Mouse (Mus musculus) adrenal gland, adult (tissue): ENCODE measurements around the gene Grin1.

Experiments
- DNase-seq, 2 experiments: peaks; one replicate each; pipeline ENCODE4 v3.0.0; 2022 to 2023; ENCODE audit warnings: low spot score in 1 of 2; ENCODE audit not compliant: inconsistent age in 2 of 2

The Grin1 gene

GRCm38 (mm10) chr2:25318971-25319773, at the start of gene Grin1:
Grin1 (minus strand) TSS chr2:25319187.
- peak; percentile 57 to 83 for DNase-seq

DNA sequence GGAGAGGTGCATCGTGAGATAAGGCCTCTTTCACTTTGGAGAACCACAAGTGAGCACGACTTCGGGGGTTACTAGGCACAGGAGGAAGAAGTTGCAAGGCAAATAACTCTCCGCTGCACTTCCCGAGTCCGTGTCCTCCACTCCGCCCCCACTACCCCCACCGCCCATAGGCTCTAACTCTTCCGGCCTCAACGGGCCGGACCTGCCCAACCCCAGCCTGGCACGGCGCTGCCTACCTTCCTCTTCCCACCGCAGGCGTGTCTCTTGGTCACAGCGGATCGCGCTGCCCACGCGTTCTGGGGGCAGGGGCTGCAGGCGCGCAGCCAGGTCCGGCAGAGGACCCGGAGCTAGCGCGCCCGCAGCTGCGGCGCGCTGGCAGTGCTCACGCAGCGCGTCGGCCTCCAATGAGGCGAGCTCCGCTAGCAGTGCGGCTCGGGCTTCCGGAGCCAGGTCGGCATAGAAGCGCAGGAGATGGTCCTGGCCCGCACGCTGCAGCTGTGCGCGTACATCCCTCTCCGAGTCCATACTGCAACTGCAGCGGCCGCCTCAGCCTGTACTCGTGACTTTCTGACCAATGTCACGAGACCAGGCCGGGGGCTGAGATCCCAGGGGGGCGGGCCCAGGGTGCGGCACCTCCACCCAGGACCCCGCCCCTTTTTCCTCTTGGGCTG, 46.2 kb upstream of the Grin1 start, which contains the start of gene Uap1l1:
TSS of gene Uap1l1 (minus strand) at position 592 of the 671 bp plus-strand sequence.
- peak; percentile 87 to 91 for DNase-seq

DNA sequence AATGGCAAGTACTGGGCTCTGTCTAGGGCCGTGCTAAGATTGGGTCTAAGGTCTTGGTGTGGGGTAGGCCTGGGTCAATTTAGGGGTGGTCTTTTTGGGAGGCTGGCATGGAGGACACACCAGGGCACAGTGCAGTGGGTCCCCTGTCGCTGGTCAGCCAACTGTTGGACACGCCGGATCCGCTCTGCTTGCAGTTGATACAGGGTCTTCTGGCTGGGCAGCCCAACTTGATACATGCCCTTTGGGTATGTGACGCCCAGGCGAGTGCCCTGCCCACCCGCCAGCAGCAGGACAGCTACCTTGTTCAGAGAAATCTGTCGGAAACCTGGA, 45.7 kb upstream of the Grin1 start:
- peak in 1 of 2 experiments; percentile 28 for DNase-seq

- no peak for DNase-seq
Observed at GRCm38 (mm10) chr2:25364313-25364712, 45.3 kb upstream of the Grin1 start.

DNA sequence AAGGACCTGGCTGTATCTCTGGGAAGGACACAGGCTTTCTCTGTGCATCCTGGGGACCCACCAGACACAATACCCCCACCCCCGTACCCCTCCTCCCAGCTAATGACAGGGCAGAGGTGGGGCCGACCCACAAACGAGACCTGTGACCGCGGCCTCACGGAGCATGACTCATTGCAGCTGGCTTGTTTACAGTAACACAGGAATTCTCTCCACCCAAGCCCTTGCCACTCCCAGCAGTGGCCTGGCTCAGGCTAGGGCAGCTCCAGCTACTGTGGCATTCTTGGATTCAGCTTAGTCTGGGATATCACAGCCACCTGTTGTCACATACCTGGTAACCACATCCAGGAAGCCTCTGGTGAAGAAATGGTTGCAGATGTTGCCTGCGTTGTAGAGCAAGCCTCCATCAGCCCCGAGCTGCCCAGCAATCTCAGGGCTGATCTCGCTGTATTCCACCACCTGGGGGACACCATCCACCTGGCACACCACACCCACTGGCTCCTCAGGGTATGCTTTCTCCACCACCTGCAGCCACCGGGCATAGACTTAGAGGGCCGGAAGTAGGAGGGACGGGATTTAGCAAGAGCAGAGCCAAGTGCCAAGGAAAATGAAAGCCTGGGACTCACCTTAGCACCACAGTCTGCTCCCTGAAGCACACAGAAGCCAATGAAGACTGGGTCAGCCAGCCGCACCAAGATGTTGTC, 44.6 kb upstream of the Grin1 start:
- DNase-seq: peak; percentile 29 to 66

GRCm38 (mm10) chr2:25359848-25360247, 40.9 kb upstream of the Grin1 start:
- DNase-seq: no peak

DNA sequence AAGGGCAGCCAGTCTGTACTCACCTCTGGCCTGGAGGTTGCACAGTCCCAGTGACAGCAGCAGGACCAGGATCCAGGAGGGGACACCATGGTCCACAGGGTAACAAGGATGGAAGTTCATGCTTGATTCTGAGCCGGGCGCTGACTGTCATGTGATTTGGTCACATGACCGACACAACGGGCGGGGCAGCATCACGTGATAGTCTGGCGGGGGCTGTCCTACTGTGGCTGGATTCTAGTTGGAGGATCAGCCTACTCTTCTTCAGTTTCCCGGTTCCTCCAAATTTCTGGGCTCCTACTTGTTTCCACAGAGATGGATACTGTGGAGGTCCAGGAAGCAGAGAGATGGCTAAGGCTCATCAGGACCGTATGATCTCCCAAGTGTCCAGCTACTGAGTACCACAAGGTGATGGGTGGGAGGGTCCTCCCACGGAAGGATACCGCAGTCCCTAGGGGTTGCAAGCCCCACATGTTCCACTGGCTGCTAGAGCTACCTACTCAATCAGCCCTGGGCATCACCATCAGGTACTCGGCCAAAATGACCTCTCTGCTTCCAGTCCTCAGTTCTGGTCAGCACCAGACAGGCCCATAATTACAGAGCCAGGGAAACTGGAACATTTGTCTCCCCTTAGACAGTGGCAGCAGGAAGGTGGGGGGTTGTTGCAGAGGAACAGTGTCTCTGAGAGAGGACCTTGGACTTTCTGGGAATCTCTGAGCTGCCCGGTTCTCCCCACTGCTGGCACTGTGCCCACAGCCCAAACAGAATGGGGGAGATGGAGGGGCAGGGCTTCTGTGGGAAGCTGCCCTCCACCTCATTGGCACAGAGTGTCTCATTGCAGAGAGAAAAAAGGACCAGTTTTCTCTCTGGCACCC, 37.5 kb upstream of the Grin1 start, which contains the start of gene Dpp7:
TSS of gene Dpp7 (minus strand) at position 152 of the 872 bp plus-strand sequence.
- DNase-seq: peak; percentile 76 to 89

DNA sequence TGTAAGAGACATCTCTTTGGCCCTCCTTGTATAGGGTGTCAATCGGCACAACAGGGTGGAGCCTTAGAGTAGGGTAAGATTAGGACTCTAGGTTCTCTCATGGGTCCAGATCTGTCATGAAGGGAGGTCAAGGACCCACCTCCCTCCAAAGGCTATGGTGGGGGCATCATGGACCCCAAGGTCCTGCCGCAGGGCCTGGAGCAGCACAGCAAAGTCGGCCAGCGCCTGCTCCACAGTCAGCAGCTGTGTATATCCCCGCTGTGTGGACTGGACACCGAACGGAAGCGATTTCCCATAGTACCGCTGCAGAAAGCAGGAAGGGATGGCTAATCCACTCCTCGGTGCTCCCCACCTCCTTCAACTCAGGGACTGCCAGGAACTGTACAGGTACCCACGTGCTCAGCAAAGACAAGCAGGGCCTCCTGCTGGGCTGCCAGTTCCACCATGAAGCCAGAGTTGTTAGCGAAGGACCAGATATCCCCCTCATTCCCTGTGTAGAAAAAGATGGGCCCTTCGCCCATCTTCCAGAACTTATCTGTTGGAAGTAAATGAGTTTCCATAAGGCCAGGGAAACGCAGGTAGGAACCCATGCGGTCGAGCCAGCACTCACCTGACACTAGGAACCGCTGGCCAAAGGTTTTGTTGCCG, 36.6 kb upstream of the Grin1 start:
- peak in 1 of 2 experiments; percentile 39 for DNase-seq

DNA sequence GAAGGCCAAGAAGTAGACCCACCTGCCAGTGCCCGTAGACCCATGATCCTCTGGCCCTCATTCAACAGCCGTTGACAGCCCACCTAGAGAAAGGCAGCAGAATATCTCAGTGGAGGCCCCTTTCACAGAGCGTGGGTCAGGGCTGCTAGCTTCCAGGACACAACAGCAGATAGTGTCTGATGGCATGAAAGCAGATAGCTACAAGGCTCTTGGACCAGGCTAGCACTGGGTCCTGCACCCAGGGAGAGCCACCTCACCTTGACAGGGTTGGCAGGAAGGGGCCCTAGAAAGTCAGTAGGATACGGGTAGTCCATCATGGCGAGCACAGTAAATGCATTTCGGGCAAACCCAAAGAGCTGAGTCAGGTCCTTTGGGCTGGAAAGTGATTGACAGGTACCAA, 35.2 kb upstream of the Grin1 start:
- no peak for DNase-seq

GRCm38 (mm10) chr2:25350701-25351100, 31.7 kb upstream of the Grin1 start:
- no peak for DNase-seq

GRCm38 (mm10) chr2:25349499-25349898, 30.5 kb upstream of the Grin1 start:
- DNase-seq: peak; percentile 70 to 86

DNA sequence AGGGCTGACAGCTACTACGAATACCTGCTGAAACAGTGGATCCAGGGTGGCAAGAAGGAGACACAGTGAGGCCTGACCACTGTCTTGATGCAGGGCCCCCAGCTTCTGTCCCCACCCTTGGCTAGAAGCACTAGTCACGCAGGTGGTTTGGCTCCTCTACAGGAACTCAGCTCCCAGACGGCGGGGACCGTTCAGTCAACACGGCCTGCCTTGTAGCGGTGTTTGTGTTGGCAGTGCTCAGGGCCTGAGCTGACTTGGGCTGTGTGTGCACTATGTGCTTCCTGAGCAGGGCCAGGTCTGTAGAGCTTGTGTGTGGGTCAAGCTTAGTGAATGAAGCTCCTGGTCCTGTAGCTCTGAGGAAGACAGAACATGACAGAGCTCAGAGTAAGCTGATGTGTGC, 29.2 kb upstream of the Grin1 start:
- DNase-seq: no peak

GRCm38 (mm10) chr2:25338303-25338702, 19.3 kb upstream of the Grin1 start:
- DNase-seq: no peak

DNA sequence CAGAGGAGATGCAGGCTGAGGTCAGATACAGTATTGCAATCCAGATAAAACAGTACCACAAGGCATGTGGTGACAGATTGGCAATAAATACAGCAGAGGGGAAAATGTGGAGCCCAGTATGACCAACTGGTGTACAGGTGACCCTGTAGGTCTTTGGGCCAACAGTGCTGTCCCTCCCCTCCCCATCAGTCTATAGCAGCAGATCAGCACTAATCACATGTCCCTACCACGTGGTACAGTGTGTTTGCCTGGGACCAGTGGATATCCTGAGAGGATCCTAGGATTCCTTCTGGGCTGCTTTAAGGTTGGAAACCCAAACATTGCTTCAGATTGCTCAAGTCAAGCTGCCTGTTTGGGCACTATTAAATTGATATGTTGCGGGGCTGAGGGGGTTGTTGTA, 14.6 kb upstream of the Grin1 start:
- peak in 1 of 2 experiments; percentile 27 for DNase-seq

GRCm38 (mm10) chr2:25332286-25333160, 13.5 kb upstream of the Grin1 start, which contains the start of gene Man1b1:
Man1b1 (plus strand) TSS chr2:25332338.
- DNase-seq: peak; percentile 99 to 100

DNA sequence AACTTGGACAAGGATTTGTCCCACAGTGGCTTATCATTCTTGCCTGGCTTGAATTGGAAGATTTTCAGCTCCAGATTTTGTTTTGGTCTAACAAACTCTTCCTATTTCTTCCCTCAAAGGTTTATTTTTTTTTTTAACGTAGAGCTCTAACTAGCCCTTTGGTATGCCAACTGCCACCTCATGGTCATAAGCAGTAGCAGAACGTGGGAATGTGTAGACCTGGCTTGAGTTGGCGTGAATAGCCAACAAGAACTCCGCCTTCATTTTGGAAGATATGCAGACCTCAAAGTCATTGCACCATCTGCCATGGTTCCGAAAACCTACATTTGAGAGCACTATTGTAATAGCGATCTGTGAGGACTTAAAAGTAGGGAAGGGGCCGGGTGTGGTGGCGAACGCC, 12.5 kb upstream of the Grin1 start:
- DNase-seq: peak in 1 of 2 experiments; percentile 32

GRCm38 (mm10) chr2:25328440-25328839, 9.5 kb upstream of the Grin1 start:
- DNase-seq: peak in 1 of 2 experiments; percentile 65

GRCm38 (mm10) chr2:25326036-25326435, 7.0 kb upstream of the Grin1 start:
- DNase-seq: no peak

DNA sequence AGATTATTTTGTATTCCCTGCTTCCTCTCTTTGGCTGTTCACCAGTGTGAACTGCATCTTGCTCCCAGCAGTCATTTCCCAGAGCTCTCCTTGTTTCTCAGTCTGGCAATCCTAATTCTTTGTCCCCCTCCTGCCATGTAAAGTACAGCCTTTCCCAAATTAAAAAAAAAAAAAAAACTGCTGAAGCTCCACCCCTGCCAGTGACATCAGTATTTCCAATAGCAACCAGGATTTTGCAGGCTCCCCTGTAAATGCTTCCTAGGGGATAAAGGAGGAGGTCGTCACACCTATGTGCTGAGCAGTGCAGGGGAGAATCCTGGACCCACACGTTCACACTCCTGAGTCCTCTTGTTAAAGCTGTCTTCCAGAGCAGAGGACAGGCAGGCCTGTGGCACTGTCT, 1.1 kb upstream of the Grin1 start:
- DNase-seq: no peak
